Mouse (Mus musculus): Measurements from ENCODE around the gene Sebox.
"Not testable (repeated sequence)": the region's sequence is repeated elsewhere in the genome, so short reads cannot be mapped to it uniquely, and the experiment has no call there.

The Sebox gene

GRCm38 (mm10) chr11:78499004-78499403, 4.2 kb upstream of the Sebox start, which contains the start of gene Vtn:
Gene Vtn, plus strand, starts transcription at chr11:78499091.
- DNase-seq: no peak

- no peak for DNase-seq
Observed at GRCm38 (mm10) chr11:78499543-78499942, 3.7 kb upstream of the Sebox start.

GRCm38 (mm10) chr11:78500623-78501202, 2.5 kb upstream of the Sebox start:
- no peak for DNase-seq

- DNase-seq: no peak
Observed at GRCm38 (mm10) chr11:78501529-78501928, 1.7 kb upstream of the Sebox start.

- no peak for DNase-seq
Observed at GRCm38 (mm10) chr11:78505430-78505829, 2.2 kb downstream of the Sebox start.

DNA sequence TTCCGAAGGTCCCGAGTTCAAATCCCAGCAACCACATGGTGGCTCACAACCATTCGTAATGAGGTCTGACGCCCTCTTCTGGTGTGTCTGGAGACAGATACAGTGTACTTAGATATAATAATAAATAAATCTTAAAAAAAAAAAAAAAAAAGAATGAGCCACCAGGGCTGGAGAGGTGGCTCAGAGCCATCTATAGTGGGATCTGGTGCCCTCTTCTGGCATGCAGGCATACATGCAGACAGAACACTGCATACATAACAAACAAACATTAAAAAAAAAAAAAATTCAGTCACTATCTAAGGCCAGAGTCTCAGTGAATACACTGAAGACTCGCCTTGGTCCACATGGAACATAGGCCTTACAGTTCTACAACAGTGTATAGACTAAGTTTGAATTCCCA, 5.9 kb downstream of the Sebox start:
- DNase-seq: no peak

DNA sequence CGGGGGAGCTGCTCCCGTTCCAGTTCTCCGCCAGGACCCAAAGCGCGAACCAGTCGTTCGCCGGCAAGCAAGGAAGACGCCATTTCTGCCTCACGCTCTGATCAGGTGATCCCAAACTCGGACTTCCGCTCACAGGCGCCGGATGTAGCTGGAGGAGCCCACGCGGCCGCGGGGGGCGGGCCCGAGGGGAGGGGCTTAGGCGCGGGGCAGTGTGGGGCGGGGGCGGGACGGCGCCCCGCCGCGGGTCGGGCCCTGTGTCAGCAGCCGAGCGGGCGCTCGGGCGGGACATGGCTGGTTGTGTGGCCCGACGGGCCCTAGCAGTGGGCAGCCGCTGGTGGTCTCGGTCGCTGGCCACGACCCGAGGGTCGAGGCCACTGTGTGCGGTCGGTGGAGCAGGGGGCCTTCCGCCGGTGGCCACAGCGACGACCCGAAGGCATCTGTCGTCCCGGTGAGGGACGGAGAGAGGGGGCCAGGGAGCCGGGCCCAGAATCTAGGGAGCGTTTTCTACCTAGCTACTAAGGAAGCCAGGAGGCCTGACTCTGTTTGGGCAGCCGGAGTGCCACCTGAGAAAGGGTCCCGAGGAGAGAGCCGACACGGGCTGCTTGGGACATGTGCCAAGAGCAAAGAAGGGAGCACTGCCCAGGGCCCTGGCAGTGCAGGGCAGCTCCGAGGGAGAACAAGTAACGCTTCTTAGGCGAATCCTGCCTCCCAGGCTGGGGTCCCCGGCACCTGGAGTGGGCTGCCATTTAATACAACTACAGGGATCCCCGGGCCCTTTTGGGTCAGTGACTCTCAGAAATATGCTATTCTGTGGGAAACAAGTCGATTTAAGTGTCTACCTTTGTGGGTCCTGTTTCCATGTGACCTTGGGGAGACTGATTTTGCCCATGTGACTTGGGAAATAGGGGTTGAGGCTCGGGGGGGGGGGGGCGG, 9.0 kb downstream of the Sebox start, which contains the start of the genes Tmem199 and Poldip2:
Gene Tmem199, minus strand, starts transcription at position 148 of the 933 bp plus-strand sequence.
Gene Poldip2, plus strand, starts transcription at position 169 of the 933 bp plus-strand sequence.
- DNase-seq: peak; percentile 89 to 91

GRCm38 (mm10) chr11:78513106-78513790, 10.0 kb downstream of the Sebox start:
- DNase-seq: no peak

GRCm38 (mm10) chr11:78515549-78516325, 12.5 kb downstream of the Sebox start:
- DNase-seq: no peak

DNA sequence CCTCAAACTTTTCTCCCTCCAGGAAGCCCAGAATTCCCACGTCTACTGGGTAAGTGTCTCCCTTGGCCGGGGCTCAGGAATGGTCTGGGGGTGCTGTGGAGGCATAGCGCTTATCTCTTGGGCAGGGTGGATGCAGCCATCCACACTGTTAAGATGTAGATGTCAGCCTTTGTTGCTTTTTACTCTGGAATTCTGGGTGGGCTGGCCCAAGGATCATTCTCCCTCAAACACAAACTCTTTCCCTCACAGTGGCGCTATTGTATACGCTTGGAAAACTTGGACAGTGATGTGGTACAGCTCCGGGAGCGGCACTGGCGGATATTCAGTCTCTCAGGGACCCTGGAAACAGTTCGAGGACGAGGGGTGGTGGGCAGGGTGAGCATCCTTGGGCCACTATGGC, 15.7 kb downstream of the Sebox start:
- DNase-seq: no peak

DNA sequence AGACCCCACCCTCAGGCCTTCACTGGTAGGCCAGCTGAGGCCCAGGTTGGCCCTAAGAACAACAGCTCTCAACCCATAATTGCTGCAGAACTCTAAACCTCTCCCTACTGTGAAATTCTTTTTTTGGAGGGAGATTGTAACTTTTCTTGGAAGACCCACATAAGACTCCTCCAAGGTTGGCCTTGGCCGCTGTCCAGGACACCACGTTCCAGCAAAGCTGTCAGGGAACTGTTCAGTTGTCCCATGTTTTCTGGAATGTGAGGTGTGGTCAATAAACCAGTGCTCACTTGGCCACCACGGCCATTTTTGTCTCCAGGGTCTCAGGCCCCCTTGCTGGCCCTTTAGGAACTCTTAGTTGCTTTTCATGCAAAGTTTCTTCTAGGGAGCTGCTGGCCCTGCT, 18.6 kb downstream of the Sebox start:
- no peak for DNase-seq

GRCm38 (mm10) chr11:78522481-78522997, 19.3 kb downstream of the Sebox start:
- no peak for DNase-seq

DNA sequence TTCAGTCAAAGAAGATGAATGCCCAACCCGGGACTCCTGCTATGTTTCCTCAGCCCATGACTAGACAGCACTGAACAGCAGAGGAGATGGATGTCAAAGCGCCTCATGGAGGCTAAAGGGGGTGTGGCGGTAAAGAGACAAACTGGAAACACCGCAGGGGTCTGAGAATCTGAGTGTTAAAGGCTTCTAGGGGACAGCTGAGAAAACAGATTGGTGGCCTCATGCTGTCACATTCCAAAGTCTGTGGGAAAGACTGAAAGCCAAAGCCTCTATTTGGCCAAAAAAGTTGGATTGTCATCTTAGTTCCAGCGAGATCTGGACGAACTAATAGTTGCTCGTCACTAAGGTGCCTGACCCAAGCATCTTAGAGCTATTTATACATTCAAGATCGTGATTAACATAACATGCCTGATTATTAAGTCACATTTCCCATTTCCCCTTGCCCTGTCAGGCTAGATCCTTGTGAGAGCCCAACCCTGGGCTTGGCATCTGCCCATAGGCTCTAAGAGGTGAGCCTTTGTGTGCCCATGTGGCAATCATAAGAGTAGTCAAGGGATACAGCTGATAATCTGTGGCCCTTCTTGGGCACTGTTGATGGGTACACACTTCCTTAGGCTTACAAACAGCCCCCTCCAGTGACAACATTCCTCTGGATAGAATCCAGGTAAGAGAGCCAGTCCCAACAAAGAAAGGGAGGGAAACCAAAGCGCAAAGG, 20.2 kb downstream of the Sebox start:
- DNase-seq: no peak

- DNase-seq: no peak
Observed at GRCm38 (mm10) chr11:78524838-78525237, 21.6 kb downstream of the Sebox start.

DNA sequence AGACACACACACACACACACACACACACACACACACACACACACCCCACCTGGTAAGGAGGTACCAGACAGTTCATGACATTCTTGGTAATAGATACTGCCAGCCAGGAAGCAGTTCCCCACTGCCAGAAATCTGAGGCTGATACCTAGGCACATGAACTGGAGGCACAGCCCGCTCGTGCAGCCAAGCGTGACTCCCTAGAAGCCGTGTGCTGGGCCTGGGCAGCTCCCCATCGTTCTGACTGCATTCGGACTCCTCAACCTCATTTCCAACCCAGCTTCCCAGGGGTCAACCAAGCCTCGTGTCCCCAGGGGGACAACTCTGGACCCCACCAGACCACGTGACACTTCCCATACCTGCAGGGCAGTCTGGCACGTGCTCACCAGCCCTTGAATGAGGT, 25.5 kb downstream of the Sebox start:
- no peak for DNase-seq

DNA sequence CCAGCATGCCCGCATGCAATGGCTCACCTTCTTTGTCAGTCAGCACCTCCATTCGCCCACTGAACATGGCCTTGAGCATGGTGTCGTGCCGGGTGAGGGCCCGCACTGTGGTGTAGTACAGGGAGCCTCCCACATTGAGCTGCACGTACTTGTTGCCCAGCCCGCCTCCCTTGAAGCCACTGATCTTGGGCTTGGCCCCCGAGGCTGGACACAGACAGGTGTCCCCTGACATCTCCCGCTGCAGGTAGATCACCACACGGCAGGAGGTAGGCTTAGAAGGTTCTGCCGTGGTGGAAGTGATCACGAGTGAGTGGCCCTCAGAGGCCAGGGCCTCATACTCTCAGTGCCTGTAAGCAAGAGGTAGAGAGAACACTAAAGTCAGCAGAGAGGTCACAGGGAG, 26.8 kb downstream of the Sebox start:
- DNase-seq: no peak

DNA sequence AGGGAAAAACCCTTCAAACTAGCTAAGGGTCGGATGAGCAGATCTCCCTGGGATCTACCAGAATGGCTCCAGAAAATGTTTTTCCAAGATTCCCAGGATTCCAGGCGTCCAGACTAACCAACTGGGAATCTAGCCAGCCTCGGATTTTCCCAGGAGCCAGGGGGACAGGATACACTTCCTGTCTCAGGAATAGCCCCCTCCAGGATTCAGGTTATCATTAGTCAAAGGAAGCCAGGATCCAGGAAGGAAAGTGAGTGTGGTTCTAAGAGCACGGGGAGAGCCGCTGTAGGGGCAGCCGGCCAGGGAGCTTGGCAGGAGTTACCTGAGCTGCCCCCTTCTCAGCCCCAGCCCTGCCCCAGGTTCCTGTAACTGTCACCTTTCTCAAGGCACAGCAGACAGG, 27.8 kb downstream of the Sebox start:
- no peak for DNase-seq

DNA sequence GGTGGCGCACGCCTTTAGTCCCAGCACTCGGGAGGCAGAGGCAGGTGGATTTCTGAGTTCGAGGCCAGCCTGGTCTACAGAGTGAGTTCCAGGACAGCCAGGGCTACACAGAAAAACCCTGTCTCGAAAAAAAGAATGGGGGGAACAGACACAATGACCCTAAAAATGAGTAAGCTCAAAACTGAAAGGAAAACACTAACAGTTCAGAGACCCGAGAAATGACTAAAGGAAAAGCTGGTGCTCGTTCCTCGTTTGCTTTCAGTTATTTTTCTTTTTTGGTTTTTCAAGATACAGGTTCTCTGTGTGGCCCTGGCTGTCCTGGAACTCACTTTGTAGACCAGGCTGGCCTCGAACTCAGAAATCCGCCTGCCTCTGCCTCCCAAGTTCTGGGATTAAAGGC, 28.3 kb downstream of the Sebox start:
- not testable (repeated sequence) for DNase-seq

GRCm38 (mm10) chr11:78534516-78534915, 31.3 kb downstream of the Sebox start:
- no peak for DNase-seq

DNA sequence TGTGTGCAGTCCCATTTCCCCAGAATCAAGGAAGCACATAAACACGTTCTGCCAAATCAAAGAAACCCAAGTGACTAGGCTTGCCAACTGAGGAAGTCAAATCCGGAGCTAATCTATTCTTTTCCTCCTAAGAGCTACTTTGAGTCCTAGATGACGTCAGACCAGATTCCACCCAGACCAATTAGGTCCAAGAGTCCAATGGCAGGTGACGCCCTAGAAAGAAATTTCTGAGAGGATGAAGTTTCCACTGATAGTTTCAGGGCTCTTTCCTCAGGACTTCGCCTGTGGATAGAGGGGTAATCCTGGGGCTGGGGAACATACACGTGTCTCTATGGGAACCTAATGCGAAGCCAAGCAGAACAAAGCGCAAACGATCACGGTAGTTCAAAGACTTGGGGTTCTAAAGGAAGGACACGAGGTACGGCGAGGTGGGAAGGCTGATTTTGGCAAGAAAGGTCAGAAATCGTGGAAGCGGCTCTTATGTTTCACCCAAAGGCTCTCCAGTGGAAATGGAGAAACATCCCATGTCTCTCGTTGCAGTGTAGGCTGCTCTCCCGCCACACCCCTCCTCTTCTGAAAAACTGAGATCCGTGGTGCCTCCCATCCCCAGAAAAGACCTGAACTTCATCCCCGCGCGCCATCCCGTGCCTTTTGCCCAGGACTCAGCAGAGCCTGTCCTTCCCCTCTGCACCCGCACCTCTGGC, 32.3 kb downstream of the Sebox start:
- DNase-seq: no peak

DNA sequence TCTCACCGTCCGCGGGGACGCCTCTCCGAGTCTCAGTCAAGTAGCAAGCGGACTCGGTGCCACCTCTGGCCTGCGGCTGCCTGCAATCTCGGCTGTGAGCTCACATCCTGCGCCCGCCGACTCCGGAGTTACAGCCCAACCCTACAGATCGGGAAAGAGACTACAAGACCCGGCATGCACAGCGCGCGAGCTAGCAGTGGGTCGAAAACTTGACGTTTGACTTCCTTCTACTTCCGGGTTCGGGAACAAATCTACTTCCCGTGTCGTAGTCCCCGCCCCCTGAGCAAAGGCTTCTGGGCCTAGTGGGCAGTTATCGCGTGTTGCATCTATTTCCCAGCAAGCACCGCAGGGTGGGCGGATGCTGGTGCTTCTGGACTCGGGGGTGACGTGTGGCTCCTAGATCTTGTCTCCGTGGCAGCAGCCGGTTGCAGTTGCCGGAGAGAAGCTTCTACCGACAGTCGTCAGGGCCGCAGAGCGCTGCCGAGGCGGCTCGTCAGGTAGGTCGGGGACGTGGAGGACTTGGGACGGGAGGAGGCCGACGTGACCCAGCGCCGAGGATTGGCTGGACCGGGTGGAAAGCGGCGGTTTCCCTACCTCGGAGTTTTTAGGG, 32.9 kb downstream of the Sebox start, which contains the start of the genes Tnfaip1 and Ift20:
Gene Tnfaip1, minus strand, starts transcription at position 253 of the 610 bp plus-strand sequence.
Gene Ift20, plus strand, starts transcription at position 282 of the 610 bp plus-strand sequence.
- peak; percentile 96 to 100 for DNase-seq

Measured in cerebellum, adult 18-20 months (tissue).